Mouse (Mus musculus): ENCODE measurements around the gene Rhoh.

The Rhoh gene

DNA sequence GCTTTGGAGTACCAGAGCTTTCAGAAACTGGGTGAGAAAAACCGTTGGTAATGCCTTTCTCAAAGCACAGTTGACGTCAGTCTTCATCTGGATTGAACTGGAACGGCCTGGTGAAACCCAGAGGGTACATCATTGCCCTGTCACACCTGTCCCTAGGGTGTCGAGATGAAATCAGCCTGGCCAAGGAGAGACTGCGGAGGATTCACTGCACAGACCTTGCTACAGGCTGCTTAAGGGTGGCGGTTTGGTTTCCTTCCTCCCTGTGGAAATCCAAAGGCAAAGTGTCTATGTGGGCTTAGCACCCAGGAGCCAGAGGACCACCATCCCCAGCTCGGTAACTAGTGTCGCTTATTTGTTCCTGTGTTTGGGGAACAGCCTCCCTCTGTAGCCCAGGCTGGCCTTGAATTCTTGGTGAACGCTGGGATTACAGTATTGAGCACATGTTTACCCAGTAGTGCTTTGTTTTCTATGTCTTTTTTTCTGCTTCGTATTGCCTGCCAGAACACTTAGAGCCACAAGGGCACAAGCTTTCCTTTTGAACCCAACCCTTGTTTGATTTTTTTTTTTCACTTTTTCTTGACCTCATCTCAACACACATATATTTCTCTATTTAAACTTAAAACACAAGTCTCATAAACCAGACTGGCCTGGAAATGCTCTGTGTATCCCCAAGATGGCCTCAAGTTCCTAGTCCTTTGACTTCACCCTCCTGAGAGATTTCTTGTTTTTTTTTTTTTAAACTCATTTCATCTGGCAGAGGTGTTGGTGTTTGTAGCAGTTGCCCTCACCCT, at the start of gene Rhoh:
Gene Rhoh, plus strand, starts transcription at position 60 of the 791 bp plus-strand sequence.
- DNase-seq (ENCODE audit: low read depth, low spot score) = no peak

DNA sequence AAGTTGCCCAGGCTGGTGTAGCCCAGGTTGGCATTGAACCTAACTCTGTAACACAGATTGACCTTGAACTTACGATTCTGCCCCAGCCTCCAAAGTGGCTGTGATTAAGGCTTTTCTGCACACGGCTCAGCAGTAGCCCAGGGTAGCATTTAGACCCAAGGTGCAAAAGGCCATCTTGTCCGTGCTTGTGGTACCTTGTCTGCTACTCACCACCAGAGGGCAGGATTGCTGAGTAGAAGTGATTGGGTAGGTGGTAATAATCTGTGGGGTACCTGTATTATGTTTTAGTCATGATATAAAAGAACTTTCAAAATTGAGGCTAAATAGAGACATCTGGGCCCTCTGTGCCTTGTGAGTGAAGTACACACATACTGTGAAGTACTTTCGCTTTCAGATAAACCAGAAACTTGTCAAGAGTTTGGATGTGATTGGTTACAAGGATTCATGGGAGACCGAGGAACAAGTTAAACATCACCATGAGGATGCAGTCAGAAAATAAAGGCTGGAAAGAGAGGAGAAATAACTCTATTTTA, 37.3 kb upstream of the Rhoh start:
- no peak for DNase-seq (ENCODE audit: low read depth, low spot score)

DNA sequence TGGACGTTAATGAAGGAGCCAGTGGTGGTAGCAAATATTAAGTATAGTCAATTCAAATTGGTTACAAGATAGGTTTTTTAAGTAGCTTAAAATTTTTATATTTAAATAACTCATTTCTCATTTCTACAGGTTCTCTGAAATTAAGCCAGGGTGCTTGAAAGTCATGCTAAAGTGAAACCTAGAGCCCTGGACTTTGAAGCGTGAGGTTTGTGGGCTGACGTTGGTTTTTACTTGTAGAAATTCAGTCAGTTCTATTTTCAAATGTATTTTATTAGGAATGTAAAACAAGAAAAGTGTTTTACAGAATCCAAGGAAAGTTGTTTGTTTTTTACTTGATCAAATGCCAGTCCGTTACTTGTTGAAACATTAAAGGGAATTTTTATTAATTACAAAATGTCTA, 34.5 kb upstream of the Rhoh start:
- no peak for DNase-seq (ENCODE audit: low read depth, low spot score)

DNA sequence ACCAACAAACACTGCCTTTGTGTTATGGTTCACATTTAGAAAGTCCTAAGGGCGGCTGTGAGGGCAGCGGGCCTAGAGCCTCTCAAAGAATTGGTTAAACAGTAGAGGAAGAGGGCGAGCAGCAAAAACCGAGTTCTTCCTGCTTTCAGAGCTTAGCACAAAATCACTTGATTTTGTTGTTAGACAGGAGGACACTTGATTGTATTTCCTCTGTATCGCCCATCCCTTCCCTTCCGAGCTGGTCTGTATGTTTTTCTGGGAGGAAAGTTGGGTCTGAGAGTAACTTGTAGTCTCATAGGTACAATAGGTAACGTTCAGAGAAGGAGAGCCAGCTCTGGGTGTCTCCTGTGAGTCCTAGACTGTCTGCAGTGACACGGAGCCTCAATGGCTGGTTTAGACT, 33.9 kb upstream of the Rhoh start:
- no peak for DNase-seq (ENCODE audit: low read depth, low spot score)

DNA sequence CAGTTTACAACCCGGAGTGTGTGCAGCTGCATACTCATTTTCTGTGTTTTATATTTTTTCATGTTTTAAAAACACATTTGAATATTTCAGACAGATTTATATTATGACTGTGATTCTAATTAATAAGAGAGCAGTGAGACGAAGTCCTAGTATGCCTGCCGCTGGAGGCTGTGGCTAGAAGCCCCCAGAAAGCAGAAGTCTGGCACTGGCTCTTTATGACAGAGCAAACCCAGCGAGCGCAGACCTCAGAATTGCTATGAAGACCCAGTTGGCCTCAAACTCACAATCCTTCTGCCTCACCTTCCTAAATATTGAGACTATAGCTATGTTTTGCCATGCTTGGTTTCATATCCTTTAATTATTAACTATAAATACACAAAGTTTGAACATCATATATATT, 32.8 kb upstream of the Rhoh start:
- DNase-seq (ENCODE audit: low read depth, low spot score) = no peak

DNA sequence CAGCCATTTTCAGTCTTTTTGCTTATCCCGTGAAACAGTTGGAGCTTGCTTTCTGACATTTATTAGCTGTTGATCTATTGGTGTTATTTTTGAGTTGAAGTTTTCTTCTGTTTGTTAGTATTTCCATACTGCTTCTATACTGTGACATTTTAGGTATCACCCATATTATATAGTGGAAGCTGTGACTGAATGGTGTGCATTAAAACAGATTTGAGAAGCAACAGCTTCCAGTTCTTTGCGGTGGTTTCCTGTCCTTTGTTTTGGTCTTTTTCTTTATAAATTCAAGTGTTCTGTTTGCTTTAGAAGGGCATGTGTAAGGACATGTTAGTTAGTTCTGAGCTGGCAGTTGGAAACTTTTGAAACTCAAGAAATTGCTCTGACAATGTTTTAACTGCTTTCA, 32.0 kb upstream of the Rhoh start:
- no peak for DNase-seq (ENCODE audit: low read depth, low spot score)

DNA sequence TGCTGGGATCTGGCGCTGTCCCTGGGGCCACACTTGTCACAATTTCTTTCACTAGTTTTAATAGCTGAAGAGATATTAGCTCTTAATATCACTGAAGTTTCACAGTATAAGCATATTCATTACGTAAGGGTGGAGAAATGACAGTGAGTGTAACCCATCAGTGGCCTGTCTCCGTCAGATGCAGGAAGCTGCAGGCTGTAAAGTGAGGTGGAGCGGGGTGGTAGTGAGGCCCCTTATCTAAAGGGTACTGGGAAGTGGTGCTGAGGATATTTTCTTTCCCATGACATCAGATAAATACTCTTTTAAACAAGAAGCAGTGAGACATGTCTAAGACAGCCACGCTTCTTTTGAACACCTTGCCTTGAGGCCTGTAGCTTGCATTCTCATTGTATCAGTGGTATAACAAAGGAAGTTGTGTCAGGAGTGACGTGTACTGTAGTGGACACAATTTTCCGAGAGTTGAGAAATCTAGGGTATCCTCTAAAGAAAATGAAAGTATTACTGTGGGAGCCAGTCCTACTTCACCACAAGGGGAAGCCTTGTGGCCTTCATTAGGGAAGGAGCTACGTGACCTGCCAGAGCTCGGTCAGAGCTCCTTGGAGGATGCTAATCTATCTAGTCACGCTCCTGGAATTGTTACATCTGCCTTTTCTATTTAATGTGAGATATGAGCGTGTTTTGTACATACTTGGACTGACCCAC, 28.9 kb upstream of the Rhoh start:
- DNase-seq (ENCODE audit: low read depth, low spot score) = no peak

DNA sequence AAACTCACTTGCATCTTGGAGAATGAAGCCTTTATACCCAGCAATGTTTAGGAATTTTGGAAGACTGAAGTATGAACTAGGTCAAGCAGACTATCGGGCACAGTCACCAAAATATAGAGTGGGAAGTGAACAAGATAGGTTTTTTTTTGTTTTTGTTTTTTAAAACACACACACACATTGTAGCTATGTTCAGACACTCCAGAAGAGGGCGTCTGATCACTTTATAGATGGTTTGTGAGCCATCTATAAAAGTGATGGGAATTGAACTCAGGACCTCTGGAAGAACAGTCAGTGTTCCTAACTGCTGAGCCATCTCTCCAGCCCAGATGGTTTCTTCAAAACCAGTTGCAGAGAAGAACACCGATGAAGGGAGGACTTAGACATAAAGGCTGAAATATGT, 27.9 kb upstream of the Rhoh start:
- no peak for DNase-seq (ENCODE audit: low read depth, low spot score)

DNA sequence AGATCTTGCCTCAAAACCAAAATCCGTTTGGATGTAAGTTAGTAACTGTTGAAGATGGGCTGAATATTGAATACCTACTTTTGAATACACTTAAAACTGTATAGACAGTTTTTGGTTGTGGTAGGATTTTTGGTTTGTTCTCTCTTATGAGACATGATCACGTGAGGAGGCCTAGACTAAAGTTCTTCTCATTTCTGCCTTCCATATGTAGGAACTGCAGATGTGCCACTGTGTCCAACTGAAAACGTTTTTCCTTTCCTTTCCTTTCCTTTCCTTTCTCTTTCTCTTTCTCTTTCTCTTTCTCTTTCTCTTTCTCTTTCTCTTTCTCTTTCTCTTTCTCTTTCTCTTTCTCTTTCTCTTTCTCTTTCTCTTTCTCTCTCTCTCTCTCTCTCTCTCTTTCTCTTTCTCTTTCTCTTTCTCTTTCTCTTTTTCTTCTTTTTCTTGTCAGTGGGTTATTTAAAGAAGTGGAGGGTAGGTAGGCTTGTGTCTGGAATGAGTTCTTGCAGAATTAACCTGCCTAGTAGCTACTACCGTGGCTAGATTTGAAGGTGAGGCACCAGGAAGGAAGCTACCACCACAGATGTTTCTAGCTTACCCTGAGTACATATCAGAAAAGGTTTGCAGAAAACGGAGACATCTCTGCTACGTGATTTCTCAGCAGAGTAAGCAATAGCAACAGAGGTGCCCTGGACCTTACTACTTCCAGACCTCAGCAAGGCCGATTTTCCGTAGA, 27.1 kb upstream of the Rhoh start:
- DNase-seq (ENCODE audit: low read depth, low spot score) = no peak

DNA sequence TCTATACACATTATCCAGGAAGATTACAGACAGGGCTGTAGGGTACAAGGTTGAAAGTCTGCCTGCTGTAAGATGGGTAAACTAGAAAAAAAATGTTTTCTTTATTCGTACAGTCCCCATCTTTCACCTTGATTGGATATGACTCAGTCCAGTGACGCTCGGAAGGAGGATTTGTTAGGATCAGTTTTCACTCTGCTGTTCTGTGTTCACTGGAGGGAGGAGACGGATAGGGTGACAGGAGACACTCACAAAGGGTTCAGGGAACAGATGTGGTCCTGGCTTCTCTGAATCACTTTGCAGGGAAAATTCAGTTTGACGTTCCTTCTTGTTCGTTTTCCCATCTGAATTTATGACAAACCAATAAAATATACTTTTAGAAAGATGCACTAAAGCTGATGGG, 23.0 kb upstream of the Rhoh start:
- no peak for DNase-seq (ENCODE audit: low read depth, low spot score)

DNA sequence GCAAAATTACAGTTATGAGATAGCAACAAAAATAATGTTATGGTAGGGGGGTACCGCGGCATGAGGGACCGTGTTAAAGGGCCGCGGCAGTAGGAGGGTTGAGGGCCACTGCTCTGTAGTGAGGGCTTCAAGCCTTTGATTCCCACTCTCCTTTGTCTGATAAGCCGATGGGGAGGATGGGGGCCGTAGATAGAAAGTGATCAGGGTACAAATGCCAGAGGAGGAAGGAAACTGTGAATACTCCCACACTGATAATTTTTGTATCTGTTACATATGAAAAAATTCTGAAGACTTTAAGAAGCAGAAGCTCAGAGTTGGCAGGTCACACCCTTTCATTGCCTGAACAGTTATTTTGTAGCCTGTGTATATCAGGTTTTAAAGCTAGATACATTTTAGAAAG, 18.1 kb upstream of the Rhoh start:
- no peak for DNase-seq (ENCODE audit: low read depth, low spot score)

DNA sequence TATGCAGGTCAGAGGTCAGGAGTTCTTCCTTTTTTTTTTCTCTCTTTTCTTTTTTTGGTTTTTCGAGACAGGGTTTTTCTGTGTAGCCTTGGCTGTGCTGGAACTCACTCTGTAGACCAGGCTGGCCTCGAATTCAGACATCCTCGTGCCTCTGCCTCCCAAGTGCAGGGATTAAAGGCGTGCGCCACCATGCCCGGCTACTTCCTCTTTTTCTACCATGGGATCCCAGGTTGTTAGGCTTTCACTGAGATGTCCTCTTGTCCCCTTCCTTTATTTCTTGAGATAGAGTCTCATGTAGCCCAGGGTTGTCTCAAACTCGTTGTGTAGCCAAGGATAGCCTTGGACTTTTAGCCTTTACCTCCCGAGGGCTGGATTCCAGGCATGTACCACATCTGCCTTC, 14.5 kb upstream of the Rhoh start:
- DNase-seq (ENCODE audit: low read depth, low spot score) = no peak

DNA sequence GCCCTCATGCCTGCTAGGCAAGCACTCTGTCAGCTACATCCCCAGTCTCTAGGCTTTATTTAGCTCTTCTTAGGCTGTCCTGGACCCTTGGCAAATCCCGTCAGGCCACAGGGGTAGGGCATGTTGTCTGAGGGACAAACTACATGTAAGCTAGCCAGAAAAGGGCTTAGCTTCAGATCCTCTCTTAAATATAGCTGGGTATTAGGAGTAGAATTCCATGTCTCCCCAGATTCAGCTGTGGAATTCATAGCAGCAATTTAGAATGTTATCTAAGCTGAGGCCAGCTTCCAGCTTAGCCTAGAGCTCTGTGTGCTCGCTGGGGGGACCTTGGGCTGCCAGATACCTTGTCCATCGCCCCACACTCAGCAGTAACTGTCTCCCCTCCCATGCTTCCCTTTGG, 14.1 kb upstream of the Rhoh start:
- DNase-seq (ENCODE audit: low read depth, low spot score) = no peak

DNA sequence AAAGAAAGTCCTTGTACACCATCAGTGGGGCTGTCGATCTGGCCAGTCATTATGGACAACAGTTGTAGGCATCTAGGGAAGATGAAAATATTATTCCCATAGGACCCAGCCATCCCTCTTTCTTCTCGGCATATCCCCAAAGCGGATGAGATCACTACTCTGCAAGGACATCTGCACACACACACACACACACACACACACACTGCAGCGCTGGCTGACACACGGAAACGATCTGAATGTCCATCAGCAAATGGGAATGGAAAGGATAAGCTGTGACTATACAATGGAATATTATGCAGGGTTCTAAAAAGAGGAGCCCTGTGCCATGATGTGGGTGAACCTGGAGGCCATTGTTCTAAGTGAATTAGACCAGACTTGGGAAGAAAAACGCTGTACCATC, 13.4 kb upstream of the Rhoh start:
- no peak for DNase-seq (ENCODE audit: low read depth, low spot score)

DNA sequence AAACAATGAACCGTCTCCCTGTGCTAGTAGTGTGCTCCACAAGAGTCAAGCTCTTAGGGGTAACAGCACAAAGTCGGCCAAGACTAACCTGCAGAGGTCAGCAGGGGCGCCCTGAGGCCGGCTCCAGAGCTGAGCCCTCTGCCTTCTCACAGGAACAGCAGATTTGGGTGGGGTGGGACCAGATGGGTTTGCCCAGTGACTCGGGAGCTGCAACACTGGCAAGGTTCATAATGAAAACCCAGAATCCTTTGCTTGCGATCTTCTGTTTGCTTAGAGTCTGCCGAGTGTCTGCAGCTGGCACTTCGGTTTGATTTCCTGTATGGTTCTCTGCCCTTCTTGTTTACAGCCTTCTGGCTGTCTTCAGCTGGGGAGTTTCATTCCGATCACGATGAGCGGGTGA, 10.2 kb upstream of the Rhoh start:
- DNase-seq (ENCODE audit: low read depth, low spot score) = no peak

DNA sequence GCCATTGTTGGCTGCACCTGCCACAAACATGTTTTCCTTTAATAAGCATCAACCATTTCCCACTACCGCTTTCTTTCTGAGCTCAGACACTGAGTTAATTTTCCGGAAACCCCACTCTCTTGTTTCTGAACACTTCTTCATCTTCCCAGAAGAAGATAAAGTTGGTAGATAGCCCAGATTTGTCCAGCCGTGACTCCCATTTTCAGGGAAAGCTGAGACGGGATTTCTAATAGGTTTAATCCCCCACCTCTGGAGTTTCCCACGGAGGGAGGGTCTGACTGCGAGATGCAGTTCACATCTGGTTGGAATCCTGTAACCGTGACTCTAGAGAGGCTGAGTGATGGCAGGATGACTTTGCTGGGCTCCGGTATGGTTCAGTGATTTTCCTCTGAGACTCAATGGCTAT, 6.2 kb upstream of the Rhoh start:
- no peak for DNase-seq (ENCODE audit: low read depth, low spot score)

DNA sequence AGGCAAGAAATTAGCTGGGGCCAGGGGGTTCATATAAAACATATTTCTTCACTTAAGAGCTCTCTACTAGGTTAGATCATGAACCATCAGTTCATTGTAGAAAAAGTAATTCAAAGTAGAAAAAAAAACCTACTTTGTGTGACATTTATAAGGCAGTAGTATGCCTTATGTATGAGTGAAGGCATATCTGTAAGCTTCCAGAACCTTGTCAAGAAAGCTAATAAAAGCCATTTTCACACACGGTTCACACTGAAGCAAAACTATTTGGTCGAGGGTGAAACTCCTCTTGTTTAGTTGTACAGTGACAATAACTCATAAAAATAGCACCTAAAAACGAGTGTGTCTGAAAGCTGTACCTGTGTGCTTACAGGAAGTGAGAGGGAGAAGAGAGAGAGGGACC, 5.4 kb upstream of the Rhoh start:
- DNase-seq (ENCODE audit: low read depth, low spot score) = no peak

DNA sequence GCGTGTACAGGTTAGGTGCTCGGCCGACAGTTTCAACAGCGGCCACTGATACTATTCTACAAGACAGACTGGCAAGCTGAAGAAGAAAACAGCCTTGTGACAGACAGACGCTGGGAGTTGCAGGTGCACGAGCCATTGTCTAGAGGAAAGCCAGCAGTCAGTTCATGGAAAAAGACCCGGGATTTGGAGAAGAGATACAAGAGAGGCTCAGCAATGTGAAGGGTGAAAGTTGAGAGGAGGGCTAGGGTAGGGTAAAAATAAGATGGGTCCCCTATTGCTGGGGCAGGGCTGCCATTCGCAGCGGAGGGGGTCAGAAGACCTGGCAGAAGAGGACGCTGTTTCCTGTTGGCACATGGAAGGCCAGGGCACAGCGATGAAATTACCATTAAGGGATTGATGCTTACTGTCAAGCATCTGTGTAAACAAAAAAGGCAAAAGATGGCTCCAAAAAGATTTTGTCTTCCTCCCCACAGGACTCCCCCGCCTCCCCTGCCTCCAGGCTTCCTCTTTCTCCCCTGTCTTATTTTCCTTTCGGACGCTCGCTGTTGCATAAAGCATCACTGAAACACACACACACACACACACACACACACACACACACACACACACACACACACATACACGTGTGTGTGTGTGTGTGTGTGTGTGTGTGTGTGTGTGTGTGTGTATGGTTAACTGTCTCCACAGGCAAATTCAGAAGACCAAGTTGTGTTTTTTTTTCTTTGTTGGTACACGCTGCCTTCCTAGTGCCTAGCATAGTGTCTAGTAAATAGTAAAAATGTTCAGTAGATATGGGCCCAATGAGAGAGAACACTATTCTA, 4.2 kb upstream of the Rhoh start:
- DNase-seq (ENCODE audit: low read depth, low spot score) = no peak

DNA sequence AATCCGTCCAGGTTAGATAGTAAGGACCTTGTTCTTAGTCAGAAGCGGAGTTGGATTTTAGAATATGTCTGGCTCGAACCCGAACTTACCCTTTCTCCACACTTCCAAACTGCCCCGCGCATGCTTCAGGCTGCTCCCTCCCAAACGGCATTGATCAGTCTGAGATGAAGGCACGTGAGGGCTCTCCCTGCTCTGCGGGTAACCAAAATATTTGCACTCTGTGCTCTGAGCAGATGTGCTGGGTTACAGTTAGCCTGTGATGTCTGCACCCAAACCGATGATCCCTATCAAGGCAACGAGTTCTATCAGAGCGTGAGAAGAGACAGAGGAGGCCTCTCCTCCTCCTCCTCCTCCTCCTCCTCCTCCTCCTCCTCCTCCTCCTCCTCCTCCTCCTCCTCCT, 3.1 kb upstream of the Rhoh start:
- DNase-seq (ENCODE audit: low read depth, low spot score) = no peak

DNA sequence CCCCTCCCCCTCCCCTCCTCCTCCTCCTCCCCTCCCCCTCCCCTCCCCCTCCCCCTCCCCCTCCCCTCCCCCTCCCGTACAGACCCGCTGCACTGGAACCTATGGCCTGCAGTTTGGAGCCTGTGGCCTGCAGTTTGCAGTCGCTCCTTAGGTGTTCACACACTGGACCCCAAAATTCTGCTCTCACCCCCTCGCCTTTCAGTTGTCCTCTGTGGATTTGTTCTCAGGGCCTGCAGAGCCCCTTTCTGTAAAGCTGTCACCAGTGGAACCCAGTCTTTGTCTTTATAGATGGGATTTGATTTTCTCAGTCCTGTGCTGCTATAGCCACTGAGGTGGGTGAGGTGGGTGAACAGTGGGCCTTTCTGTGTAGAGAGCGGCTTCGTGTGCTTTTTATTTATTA, 2.7 kb upstream of the Rhoh start:
- DNase-seq (ENCODE audit: low read depth, low spot score) = no peak

DNA sequence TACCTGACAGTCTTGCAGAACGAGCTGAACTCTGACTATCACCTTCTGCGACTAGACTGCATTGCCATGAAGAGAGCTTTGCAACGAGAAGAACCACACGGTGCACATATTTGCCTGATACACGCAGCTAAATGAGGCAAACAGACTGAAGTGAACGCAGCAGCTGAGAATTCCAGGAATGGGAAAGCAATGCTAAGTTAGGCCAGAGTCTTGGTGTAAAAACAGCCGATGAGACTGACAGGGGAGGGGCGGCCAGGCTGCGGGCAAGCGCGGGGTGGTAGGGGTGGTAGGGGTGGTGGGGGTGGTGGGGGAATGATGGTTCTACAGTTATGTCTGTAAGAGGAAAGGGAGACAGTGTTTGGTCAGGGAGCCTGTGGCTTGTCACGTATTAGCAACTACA, 2.1 kb upstream of the Rhoh start:
- DNase-seq (ENCODE audit: low read depth, low spot score) = no peak

DNA sequence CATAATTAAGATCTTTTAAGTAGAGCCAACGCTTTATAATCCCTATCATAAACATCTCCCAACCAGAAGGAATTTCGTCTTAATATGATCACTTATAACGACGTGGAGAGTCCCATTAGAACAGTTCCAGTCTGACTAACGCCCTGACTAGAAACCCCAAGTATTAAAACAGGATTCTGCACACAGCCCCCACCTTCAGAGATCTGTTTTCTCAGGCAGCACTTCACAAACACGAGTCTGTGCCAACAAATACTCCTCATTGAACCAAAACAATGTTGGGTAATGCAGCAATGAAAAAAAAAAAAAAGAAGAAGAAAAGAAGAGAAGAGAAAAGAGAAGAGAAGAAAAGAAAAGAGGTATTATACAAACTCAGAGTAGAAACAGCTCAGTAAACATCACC, 1.6 kb upstream of the Rhoh start:
- no peak for DNase-seq (ENCODE audit: low read depth, low spot score)

All from retina, adult 2 months (tissue).